Mouse (Mus musculus) C2C12 (cell line): ENCODE results near the gene Thap3.

Experiments used
- CTCF ChIP-seq: IDR thresholded peaks from one replicate; pipeline ENCODE4 v1.5.1; 2011; ENCODE audit not compliant: control insufficient read depth, insufficient read depth, insufficient read length
- FOSL1 ChIP-seq: IDR thresholded peaks from one replicate; pipeline ENCODE4 v1.8.0; 2011; ENCODE audit warnings: mild to moderate bottlenecking, low read length; ENCODE audit not compliant: poor library complexity, insufficient read depth, severe bottlenecking

DNA sequence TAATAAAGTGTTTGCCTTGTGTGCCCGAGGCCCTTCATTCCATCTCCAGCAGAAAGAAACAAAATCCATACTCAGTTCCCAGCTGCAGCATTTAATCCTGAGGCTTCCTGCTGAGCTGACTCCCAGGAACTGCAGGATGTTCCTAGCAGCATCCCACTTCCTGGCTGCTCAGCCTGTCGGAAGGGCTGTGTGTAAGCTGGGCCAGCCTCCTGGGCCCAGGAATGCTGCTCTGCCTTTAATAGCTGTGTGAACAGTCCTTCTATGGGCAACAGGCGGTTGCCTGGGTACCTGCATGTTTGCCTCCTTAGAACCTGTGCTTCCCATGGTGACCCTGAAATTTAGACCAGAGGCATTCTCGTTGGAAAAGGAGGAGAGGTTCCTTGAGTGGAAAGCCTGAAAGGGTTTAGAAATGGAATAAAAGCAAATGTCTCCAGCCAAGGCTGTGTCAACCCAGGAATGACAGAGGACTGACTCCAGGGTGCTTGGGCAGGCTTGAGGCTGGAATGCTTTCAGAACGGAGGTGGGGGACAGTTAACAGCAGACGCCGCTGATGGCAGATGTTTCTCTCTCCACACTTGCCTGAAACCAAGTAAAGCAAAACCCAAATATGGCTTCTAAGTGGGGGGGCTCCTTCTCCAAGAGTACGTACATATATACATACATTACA, 18.8 kb upstream of the Thap3 start:
- TF ChIP-seq CTCF (no peak), FOSL1 (no peak)
